ENCODE assay signal across 8 mouse cellular contexts in the genomic region with DNA sequence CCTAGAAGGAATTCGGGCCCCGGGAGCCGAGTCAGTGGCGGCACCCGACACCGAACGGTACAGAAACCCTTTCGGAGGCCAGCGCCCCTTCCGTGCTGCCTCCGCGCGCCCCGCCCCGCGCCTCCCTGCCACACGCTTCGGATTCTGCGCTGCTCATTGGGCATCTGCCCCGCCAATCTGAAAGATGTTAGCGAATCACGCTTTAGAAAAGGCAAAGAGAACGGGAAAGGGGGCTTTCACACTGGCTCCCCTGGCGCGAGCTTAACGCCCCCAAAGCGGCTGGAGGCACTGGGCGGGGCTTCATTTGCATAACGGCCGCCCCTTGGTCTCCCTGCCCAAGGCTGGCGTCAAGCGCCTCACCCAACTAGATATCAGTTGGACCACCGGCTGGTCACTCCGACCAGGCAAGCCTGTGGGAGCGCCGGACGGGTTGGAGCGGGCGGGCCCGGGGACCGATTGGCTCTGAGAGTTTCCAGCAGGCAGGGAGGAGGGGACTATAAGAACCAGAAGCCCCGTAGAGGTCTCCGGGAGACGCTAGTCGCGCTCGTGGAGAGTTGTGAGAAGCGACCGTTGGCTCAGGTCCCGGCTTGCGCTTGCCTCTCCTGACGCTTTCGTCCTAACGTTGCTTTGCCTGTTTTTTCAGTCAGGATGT. TPM values are rescaled to one million over a fixed set of nuclear protein-coding genes. Genes with fewer than 3 reads are reported as not detected.
A peak's percentile ranks its signal among the peaks of the same experiment; 100 is the strongest.
DNase-seq lines count a peak whose midpoint lies in the region; ATAC-seq and TF ChIP-seq lines count a peak whose summit lies in the region.

A gene (plus strand): TSS at position 291 of the 652 bp plus-strand sequence.

- TF ChIP-seq CTCF in ES-Bruce4 (IDR thresholded peaks at IDR 0.05; ENCODE audit: low read depth, low read length) = no peak
- TF ChIP-seq CTCF in liver, postnatal 0 days (IDR thresholded peaks at IDR 0.05; ENCODE audit: low read depth) = 0 out of 2 replicates have a peak, but pooled peaks have one; percentile 1

- no peaks in the 10 kb centered on the region for H3K4me1 ChIP-seq in ES-Bruce4 (ENCODE audit: control insufficient read depth, insufficient read depth, low read length)
- H3K4me1 ChIP-seq in forebrain, embryonic 13.5 days = peaks cover 26% of the 10 kb centered on the region
- peaks cover 25% of the 10 kb centered on the region for H3K4me1 ChIP-seq in liver, postnatal 0 days (ENCODE audit: insufficient read depth)
- H3K4me1 ChIP-seq in neural tube, embryonic 14.5 days (ENCODE audit: control insufficient read depth, insufficient read depth, low read length) = peaks cover 10% of the 10 kb centered on the region

- intact Hi-C loops in heart, postnatal 10 days (cut with DNase I) = loop anchor here (2.0 to 5.0 kb wide), 3 partner anchors 33 to 193 kb away; a partner anchor contains a TSS

- peak within 1 kb of the TSS; percentile 58 for H3K9ac ChIP-seq in ES-Bruce4 (ENCODE audit: low read depth, poor library complexity, severe bottlenecking)
- peak within 1 kb of the TSS; percentile 69 for H3K9ac ChIP-seq in forebrain, embryonic 13.5 days
- peak within 1 kb of the TSS; percentile 73 for H3K9ac ChIP-seq in liver, postnatal 0 days (replicated peaks)
- peak within 1 kb of the TSS; percentile 56; the same call in 1 of the 2 replicates for H3K9ac ChIP-seq in neural tube, embryonic 14.5 days (replicated peaks; ENCODE audit: low read depth, low read length)

- no peak within 1 kb of the TSS for H3K27ac ChIP-seq in ES-Bruce4 (ENCODE audit: insufficient read depth, low read length)
- H3K27ac ChIP-seq in forebrain, embryonic 13.5 days = peak within 1 kb of the TSS; percentile 79
- H3K27ac ChIP-seq in liver, postnatal 0 days (ENCODE audit: low read depth) = peak within 1 kb of the TSS; percentile 88
- peak within 1 kb of the TSS; percentile 84 for H3K27ac ChIP-seq in neural tube, embryonic 14.5 days (ENCODE audit: low read depth, low read length)

- peak; percentile 100 for DNase-seq in heart, postnatal 10 days
- peak; percentile 85 for DNase-seq in large intestine, adult 2 months (ENCODE audit: low read depth, low spot score)
- peak; percentile 97 for DNase-seq in liver, postnatal 0 days
- peak; percentile 99 for DNase-seq in testis, postnatal 10 days (ENCODE audit: low spot score)

- TF ChIP-seq POLR2A in ES-Bruce4 (IDR thresholded peaks at IDR 0.05; ENCODE audit: insufficient read depth, low read length) = peak; percentile 92

- ATAC-seq in cerebellum, adult (ENCODE audit: insufficient number of reproducible peaks, low FRiP score, low TSS enrichment) = peak; percentile 98
- ATAC-seq in forebrain, embryonic 13.5 days = peak; percentile 98
- peak; percentile 93 for ATAC-seq in liver, postnatal 0 days
- ATAC-seq in neural tube, embryonic 14.5 days (ENCODE audit: low read depth) = peak; percentile 97

- H3K27me3 ChIP-seq in ES-Bruce4 (ENCODE audit: control insufficient read depth, insufficient read depth, low read length, poor library complexity, severe bottlenecking) = no peaks in the 10 kb centered on the region
- H3K27me3 ChIP-seq in forebrain, embryonic 13.5 days = peaks cover 50% of the 10 kb centered on the region
- H3K27me3 ChIP-seq in liver, postnatal 0 days (ENCODE audit: insufficient read depth, low read length) = peaks cover 33% of the 10 kb centered on the region
- peaks cover 27% of the 10 kb centered on the region for H3K27me3 ChIP-seq in neural tube, embryonic 14.5 days (ENCODE audit: control insufficient read depth, insufficient read depth, low read length)

- TF ChIP-seq EP300 in ES-Bruce4 (IDR thresholded peaks at IDR 0.05; ENCODE audit: insufficient read depth, low read depth, low read length) = no peak
- no peak; the same call in 1 of the 2 replicates for TF ChIP-seq EP300 in liver, postnatal 0 days (IDR thresholded peaks at IDR 0.05; ENCODE audit: low read depth)

- peak within 1 kb of the TSS; percentile 86 for H3K4me3 ChIP-seq in ES-Bruce4 (ENCODE audit: low read depth, low read length)
- peak within 1 kb of the TSS; percentile 60 for H3K4me3 ChIP-seq in forebrain, embryonic 13.5 days
- peak within 1 kb of the TSS; percentile 76 for H3K4me3 ChIP-seq in liver, postnatal 0 days (ENCODE audit: low read depth, low read length)
- peak within 1 kb of the TSS; percentile 67 for H3K4me3 ChIP-seq in neural tube, embryonic 14.5 days (ENCODE audit: low read depth, low read length)

- WGBS in forebrain, embryonic 13.5 days = under 1% methylated on average over 54 of the region's 54 CpGs
- WGBS in large intestine, adult 2 months = under 1% methylated on average over 54 of the region's 54 CpGs
- WGBS in liver, postnatal 0 days (ENCODE audit: insufficient replicate concordance) = under 1% methylated on average over 54 of the region's 54 CpGs
- under 1% methylated on average over 54 of the region's 54 CpGs for WGBS in neural tube, embryonic 14.5 days

- H3K4me2 ChIP-seq in forebrain, embryonic 13.5 days = peak within 1 kb of the TSS; percentile 67
- H3K4me2 ChIP-seq in liver, postnatal 0 days (ENCODE audit: low read depth, low read length) = peak within 1 kb of the TSS; percentile 89
- H3K4me2 ChIP-seq in neural tube, embryonic 14.5 days (ENCODE audit: low read depth, low read length) = peak within 1 kb of the TSS; percentile 80

- no peaks in the 10 kb centered on the region for H3K36me3 ChIP-seq in ES-Bruce4 (ENCODE audit: control insufficient read depth, insufficient read depth, low read length, poor library complexity, severe bottlenecking)
- no peaks in the 10 kb centered on the region for H3K36me3 ChIP-seq in forebrain, embryonic 13.5 days (ENCODE audit: poor library complexity, severe bottlenecking)
- no peaks in the 10 kb centered on the region for H3K36me3 ChIP-seq in liver, postnatal 0 days (replicated peaks; ENCODE audit: insufficient read depth, low read length)
- no peaks in the 10 kb centered on the region for H3K36me3 ChIP-seq in neural tube, embryonic 14.5 days (ENCODE audit: control insufficient read depth, insufficient read depth, low read length)

- H3K9me3 ChIP-seq in ES-Bruce4 (replicated peaks; ENCODE audit: control insufficient read depth, insufficient read depth, low read length, poor library complexity, severe bottlenecking) = no peaks in the 10 kb centered on the region
- no peaks in the 10 kb centered on the region for H3K9me3 ChIP-seq in forebrain, embryonic 13.5 days (replicated peaks)
- H3K9me3 ChIP-seq in liver, postnatal 0 days (ENCODE audit: low read length) = no peaks in the 10 kb centered on the region
- no peaks in the 10 kb centered on the region for H3K9me3 ChIP-seq in neural tube, embryonic 14.5 days (ENCODE audit: control insufficient read depth, low read length)

RNA-seq across cellular contexts. Expression of the gene that starts here (rescaled TPM):
- polyA plus RNA-seq in ES-Bruce4 (2011; ENCODE audit: insufficient read depth, insufficient read length, low read depth, missing spikeins) = 8.2 and 8.7 TPM in 2 replicates
- 4.9 and 5.2 TPM in 2 replicates for polyA plus RNA-seq in forebrain, embryonic 13.5 days (2015; fragmentation: Nextera tagmentation; extraction: Ambion mirVana)
- total RNA-seq in heart, postnatal 10 days (2021) = 10 to 100 TPM in 1 of 2 experiments, 1 to 10 TPM in 1; 9.9 to 11.7 TPM
- polyA plus RNA-seq in large intestine, adult 2 months (2012; rRNA removed) = 12.9 and 17.3 TPM in 2 replicates
- polyA plus RNA-seq in liver, postnatal 0 days (2015; fragmentation: Nextera tagmentation; extraction: Ambion mirVana) = 1.9 and 2.5 TPM in 2 replicates
- 4.7 and 5.7 TPM in 2 replicates for polyA plus RNA-seq in neural tube, embryonic 14.5 days (2014; fragmentation: Nextera tagmentation; extraction: Ambion mirVana)
